Mouse (Mus musculus): ENCODE measurements around the gene Zap70. TPM values are rescaled to one million over a fixed set of nuclear protein-coding genes. Genes with fewer than 3 reads are reported as not detected.
"Not testable (repeated sequence)": the region's sequence is repeated elsewhere in the genome, so short reads cannot be mapped to it uniquely, and the experiment has no call there.

The Zap70 gene
- total and polyA plus RNA-seq, 2 experiments from 2014 or later = 2.7 to 6.3 TPM

DNA sequence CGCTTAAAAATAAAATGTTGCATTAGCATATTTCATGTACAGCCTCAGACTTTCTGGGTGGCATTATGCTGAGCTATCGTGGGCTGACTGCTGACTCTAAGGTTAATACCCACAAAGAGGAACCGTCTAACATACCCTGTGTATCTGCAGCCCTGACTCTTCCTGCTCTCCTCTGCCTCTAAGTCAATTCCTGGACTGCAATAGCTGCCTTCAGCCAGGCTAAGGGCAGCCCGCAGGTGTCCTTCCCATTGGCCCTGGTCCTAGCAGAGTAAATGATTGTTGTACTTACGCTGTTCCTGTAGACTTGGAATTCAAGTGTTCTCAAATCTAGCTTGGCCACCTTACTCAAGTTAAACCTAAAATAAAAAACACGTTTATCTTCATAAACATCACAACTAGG, 53.6 kb downstream of the Zap70 start:
- 88% methylated on average over 6 of the region's 6 CpGs for WGBS
- Histone ChIP-seq H3K27me3 (ENCODE audit: insufficient read depth, low read length) (no peaks in the 10 kb centered on the region), H3K27ac (no peak overlapping the region), H3K9me3 (ENCODE audit: low read length) (no peaks in the 10 kb centered on the region), H3K4me2 (ENCODE audit: low read depth, low read length) (no peak overlapping the region), H3K9ac (replicated peaks; ENCODE audit: low read length) (no peak overlapping the region), H3K4me1 (ENCODE audit: insufficient read depth, low read length) (no peaks in the 10 kb centered on the region), H3K36me3 (ENCODE audit: insufficient read depth, low read length) (peaks cover 61% of the 10 kb centered on the region), H3K4me3 (ENCODE audit: low read length) (no peak overlapping the region)
- no peak for TF ChIP-seq CTCF (IDR thresholded peaks at IDR 0.05; ENCODE audit: low read depth)
- no peak for ATAC-seq
- DNase-seq (ENCODE audit: low spot score) = no peak

DNA sequence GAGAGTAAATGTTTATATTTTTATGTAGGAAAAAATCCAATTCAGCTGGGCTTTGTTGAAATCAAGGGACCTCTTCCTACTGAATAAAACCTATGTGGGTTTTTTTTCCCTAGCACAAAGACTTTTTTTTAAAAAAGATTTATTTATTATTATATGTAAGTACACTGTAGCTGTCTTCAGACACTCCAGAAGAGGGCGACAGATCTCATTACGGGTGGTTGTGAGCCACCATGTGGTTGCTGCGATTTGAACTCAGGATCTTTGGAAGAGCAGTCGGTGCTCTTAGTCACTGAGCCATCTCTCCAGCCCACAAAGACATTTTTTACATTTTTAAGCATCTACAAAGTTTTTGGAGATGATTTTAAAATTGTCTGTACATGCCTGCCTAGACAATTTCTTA, 60.3 kb downstream of the Zap70 start:
- H3K4me2 ChIP-seq (ENCODE audit: low read depth, low read length); H3K9me3 ChIP-seq (ENCODE audit: low read length); H3K4me1 ChIP-seq (ENCODE audit: insufficient read depth, low read length); DNase-seq (ENCODE audit: low spot score); H3K9ac ChIP-seq (replicated peaks; ENCODE audit: low read length); H3K4me3 ChIP-seq (ENCODE audit: low read length); ATAC-seq; H3K27ac ChIP-seq; H3K27me3 ChIP-seq (ENCODE audit: insufficient read depth, low read length): not testable (repeated sequence)
- TF ChIP-seq CTCF (IDR thresholded peaks at IDR 0.05; ENCODE audit: low read depth) = peak; percentile 22; the same call in 1 of the 2 replicates
- peaks cover 60% of the 10 kb centered on the region for H3K36me3 ChIP-seq (ENCODE audit: insufficient read depth, low read length)
- 94% methylated on average over 4 of the region's 4 CpGs for WGBS

DNA sequence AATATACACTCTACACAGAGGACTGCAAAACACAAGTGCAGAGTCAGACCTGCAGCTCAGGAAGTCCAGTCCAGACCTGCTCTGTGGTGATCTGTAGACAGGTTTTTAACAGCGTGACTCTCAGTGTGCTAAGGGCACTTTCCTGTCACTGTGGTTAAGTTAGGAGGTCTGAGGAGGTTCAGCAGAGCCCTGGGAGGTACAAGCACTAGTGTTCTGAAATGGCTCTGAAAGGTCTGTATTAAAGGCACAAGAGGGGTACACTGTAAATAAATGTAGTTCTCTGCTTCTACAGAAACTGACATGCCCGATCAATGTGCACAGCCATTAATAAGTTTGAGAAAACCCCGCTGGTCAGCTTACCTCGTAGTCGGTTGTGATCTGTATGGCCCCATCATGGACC, 62.8 kb downstream of the Zap70 start:
- no peak for ATAC-seq
- no peaks in the 10 kb centered on the region for H3K9me3 ChIP-seq (ENCODE audit: low read length)
- peaks cover 44% of the 10 kb centered on the region for H3K36me3 ChIP-seq (ENCODE audit: insufficient read depth, low read length)
- H3K4me3 ChIP-seq (ENCODE audit: low read length) = no peak overlapping the region
- no peak overlapping the region for H3K4me2 ChIP-seq (ENCODE audit: low read depth, low read length)
- no peak for DNase-seq (ENCODE audit: low spot score)
- no peak for TF ChIP-seq CTCF (IDR thresholded peaks at IDR 0.05; ENCODE audit: low read depth)
- no peak overlapping the region for H3K9ac ChIP-seq (replicated peaks; ENCODE audit: low read length)
- H3K27ac ChIP-seq = no peak overlapping the region
- no peaks in the 10 kb centered on the region for H3K4me1 ChIP-seq (ENCODE audit: insufficient read depth, low read length)
- H3K27me3 ChIP-seq (ENCODE audit: insufficient read depth, low read length) = no peaks in the 10 kb centered on the region
- WGBS = 95% methylated on average over 5 of the region's 5 CpGs

DNA sequence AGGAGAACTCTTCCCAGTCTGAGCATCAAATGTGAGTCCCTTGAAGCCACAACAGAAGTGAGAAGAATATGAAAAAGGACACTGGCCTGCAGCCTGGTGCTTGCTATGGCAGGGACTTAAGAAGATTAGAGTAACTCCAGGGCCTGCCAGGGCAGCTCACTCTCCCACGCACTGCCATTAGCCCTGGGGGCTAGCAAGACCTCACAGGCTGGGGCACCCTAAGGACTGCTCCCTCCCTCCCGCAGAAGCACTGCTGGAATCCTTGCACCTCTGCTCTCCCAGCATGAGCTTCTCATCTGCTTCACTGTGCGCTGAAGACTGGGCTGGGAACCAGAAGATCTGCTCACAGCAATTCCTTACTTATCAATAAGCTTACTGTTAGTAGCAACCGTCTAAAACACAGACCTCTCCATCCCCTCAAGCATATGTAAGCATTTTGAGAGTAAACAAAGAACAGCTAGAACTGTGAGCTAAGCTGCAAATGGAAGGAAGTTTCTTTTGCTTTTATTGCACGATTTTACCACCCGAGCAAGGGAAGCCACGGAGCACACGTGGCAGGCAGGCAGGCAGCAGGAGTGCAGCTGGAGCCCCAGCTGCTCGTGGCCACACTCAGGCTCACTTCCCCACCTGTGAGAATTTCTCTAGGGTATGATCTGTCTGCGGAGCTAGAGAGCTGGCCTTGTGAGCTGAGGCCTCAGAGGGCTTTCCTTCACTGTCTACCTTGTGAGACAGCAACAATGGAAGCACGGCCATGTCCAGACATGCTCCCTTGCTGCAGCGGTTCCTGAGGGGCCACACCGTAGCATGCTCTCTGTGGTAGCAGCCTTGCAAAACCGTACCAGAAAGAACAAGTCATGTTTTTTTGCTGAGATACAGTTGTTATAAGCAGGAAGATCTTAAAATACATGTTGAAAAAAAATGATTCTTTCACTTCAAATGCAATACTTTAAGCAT, 69.6 kb downstream of the Zap70 start:
- Histone ChIP-seq H3K4me3 (ENCODE audit: low read length) (no peak overlapping the region), H3K27ac (0 out of 2 replicates have a peak overlapping the region, but pooled peaks have one; percentile 32), H3K9ac (replicated peaks; ENCODE audit: low read length) (no peak overlapping the region), H3K9me3 (ENCODE audit: low read length) (no peaks in the 10 kb centered on the region), H3K4me2 (ENCODE audit: low read depth, low read length) (no peak overlapping the region), H3K27me3 (ENCODE audit: insufficient read depth, low read length) (no peaks in the 10 kb centered on the region), H3K4me1 (ENCODE audit: insufficient read depth, low read length) (no peaks in the 10 kb centered on the region), H3K36me3 (ENCODE audit: insufficient read depth, low read length) (peaks cover 28% of the 10 kb centered on the region)
- ATAC-seq = no peak
- TF ChIP-seq CTCF (IDR thresholded peaks at IDR 0.05; ENCODE audit: low read depth) = no peak
- DNase-seq (ENCODE audit: low spot score) = no peak
- WGBS = 53% methylated on average over 14 of the region's 14 CpGs

Other genes with a start within 250 kb of the Zap70 start
- gene Cnnm3, start 249.9 kb upstream of the Zap70 start, total RNA-seq (2014; rRNA removed) = 28.4 and 35.9 TPM in 2 replicates
- gene Cnnm3, start 249.9 kb upstream of the Zap70 start, polyA plus RNA-seq (2015; fragmentation: Nextera tagmentation; extraction: Ambion mirVana) = 5.2 and 5.4 TPM in 2 replicates
- 8.1 and 11.5 TPM in 2 replicates for gene Ankrd23, start 224.9 kb upstream of the Zap70 start, total RNA-seq (2014; rRNA removed)
- 11.2 and 12.7 TPM in 2 replicates for gene Ankrd23, start 224.9 kb upstream of the Zap70 start, polyA plus RNA-seq (2015; fragmentation: Nextera tagmentation; extraction: Ambion mirVana)
- not detected in 2 replicates for gene Gm42417, start 222.4 kb upstream of the Zap70 start, total RNA-seq (2014; rRNA removed)
- not detected in 2 replicates for gene Gm42417, start 222.4 kb upstream of the Zap70 start, polyA plus RNA-seq (2015; fragmentation: Nextera tagmentation; extraction: Ambion mirVana)
- gene Ankrd39, start 214.4 kb upstream of the Zap70 start, total RNA-seq (2014; rRNA removed) = 38.1 and 55.1 TPM in 2 replicates
- gene Ankrd39, start 214.4 kb upstream of the Zap70 start, polyA plus RNA-seq (2015; fragmentation: Nextera tagmentation; extraction: Ambion mirVana) = 30.8 and 32.5 TPM in 2 replicates
- 32.3 and 40.5 TPM in 2 replicates for gene Sema4c, start 203.4 kb upstream of the Zap70 start, total RNA-seq (2014; rRNA removed)
- gene Sema4c, start 203.4 kb upstream of the Zap70 start, polyA plus RNA-seq (2015; fragmentation: Nextera tagmentation; extraction: Ambion mirVana) = 14.4 and 14.7 TPM in 2 replicates
- not detected in 2 replicates for gene Fam178b, start 78.6 kb upstream of the Zap70 start, total RNA-seq (2014; rRNA removed)
- gene Fam178b, start 78.6 kb upstream of the Zap70 start, polyA plus RNA-seq (2015; fragmentation: Nextera tagmentation; extraction: Ambion mirVana) = 0.21 and 0.41 TPM in 2 replicates
- 346 and 404 TPM in 2 replicates for gene Cox5b, start 70.3 kb upstream of the Zap70 start, total RNA-seq (2014; rRNA removed)
- 977 and 1,021 TPM in 2 replicates for gene Cox5b, start 70.3 kb upstream of the Zap70 start, polyA plus RNA-seq (2015; fragmentation: Nextera tagmentation; extraction: Ambion mirVana)
- gene 4933424G06Rik, start 51.6 kb upstream of the Zap70 start, total RNA-seq (2014; rRNA removed) = not detected in 2 replicates
- gene 4933424G06Rik, start 51.6 kb upstream of the Zap70 start, polyA plus RNA-seq (2015; fragmentation: Nextera tagmentation; extraction: Ambion mirVana) = 0.77 and 0.89 TPM in 2 replicates
- gene Actr1b, start 47.4 kb upstream of the Zap70 start, total RNA-seq (2014; rRNA removed) = 174 and 178 TPM in 2 replicates
- 117 and 119 TPM in 2 replicates for gene Actr1b, start 47.4 kb upstream of the Zap70 start, polyA plus RNA-seq (2015; fragmentation: Nextera tagmentation; extraction: Ambion mirVana)
- 21.5 and 22.9 TPM in 2 replicates for gene Tmem131, start 181.9 kb downstream of the Zap70 start, total RNA-seq (2014; rRNA removed)
- 8.0 and 8.9 TPM in 2 replicates for gene Tmem131, start 181.9 kb downstream of the Zap70 start, polyA plus RNA-seq (2015; fragmentation: Nextera tagmentation; extraction: Ambion mirVana)